In the genomic region with DNA sequence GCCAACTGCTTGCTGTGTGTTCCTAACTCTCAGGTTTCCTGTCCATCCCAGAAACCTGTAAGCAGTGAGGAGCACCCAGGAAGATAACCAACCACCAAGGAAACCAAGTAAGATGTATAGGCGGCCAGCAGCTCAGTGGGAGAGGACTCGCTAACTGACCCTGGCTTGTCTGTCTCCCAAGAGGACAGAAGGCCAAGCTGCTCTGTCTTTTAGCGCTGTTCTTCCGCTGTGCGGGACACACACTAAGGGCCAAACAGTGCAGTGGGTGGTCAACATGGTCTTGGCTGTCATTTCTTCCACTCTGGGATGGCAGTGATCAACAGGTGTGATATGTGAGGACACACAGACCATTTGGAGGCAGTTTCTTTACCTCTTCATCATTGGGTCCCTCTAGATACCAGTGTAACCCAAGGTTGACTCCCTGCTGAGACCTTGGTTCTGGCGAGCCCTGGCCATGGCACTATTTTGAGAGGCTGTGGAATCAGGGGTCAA, we compare ENCODE assay signal across 20 mouse cellular contexts. TPM values are rescaled to one million over a fixed set of nuclear protein-coding genes. Genes with fewer than 3 reads are reported as not detected.
A peak's percentile ranks its signal among the peaks of the same experiment; 100 is the strongest.
DNase-seq lines count a peak whose midpoint lies in the region; TF ChIP-seq lines count a peak whose summit lies in the region.
"Had no signal": no experiment of that assay in that cellular context is flagged by ENCODE, and none has a peak within 500 bp of the region (broad histone marks: within the 10 kb centered on the region; RNA-seq: fewer than 3 reads in every experiment).

No protein-coding gene starts in this region.

- intact Hi-C loops in gastrocnemius, adult 2 months (cut with DNase I), result no loop called here
- intact Hi-C loops in left cerebral cortex, adult 2 months (cut with DNase I), result no loop called here
- intact Hi-C loops in left cerebral cortex, postnatal 25 days (cut with DNase I), result no loop called here

- no peak overlapping the region for H3K4me3 ChIP-seq in gastrocnemius, adult 2 months
- H3K4me3 ChIP-seq in left cerebral cortex, adult 2 months, result no peak overlapping the region
- H3K4me3 ChIP-seq: embryonic facial prominence, embryonic 13.5 days; embryonic facial prominence, embryonic 15.5 days; erythroblast, embryonic 14.5 days; forebrain, embryonic 10.5 days; forebrain, embryonic 12.5 days had no signal

- H3K27ac ChIP-seq in gastrocnemius, adult 2 months, result peak overlapping the region; percentile 16; the same call in 1 of the 2 replicates
- peak overlapping the region; percentile 67; the same call in 1 of the 2 replicates for H3K27ac ChIP-seq in left cerebral cortex, adult 2 months
- H3K27ac ChIP-seq: embryonic facial prominence, embryonic 13.5 days; embryonic facial prominence, embryonic 15.5 days; forebrain, embryonic 10.5 days; forebrain, embryonic 12.5 days had no signal

- peak; percentile 48 for DNase-seq in gastrocnemius, adult 2 months
- no peak for DNase-seq in gastrocnemius, adult 18-20 months (ENCODE audit: low spot score)
- no peak for DNase-seq in left cerebral cortex, adult 2 months (ENCODE audit: extremely low spot score in 1 of 2, low spot score in 2 of 2)
- no peak for DNase-seq in left cerebral cortex, postnatal 25 days (ENCODE audit: low spot score in 2 of 2)
- DNase-seq: adrenal gland, adult 2 months; adrenal gland, postnatal 25 days; cerebellum, adult 11 months; cerebellum, adult 2 months; cerebellum, adult 9-10 months; cerebellum, postnatal 36 days; embryo, embryonic 11 days had no signal

- TF ChIP-seq CTCF in gastrocnemius, adult 2 months (IDR thresholded peaks at IDR 0.05), result no peak
- no peak for TF ChIP-seq CTCF in left cerebral cortex, adult 2 months (IDR thresholded peaks at IDR 0.05)

RNA-seq across cellular contexts. Expression of a gene that starts 21.7 kb away (rescaled TPM):
- total RNA-seq in gastrocnemius, adult 2 months (2021), result not detected
- not detected for total RNA-seq in gastrocnemius, adult 18-20 months (2021)
- under 1 TPM in 1 of 2 experiments, not detected in 1; 0.48 TPM for total RNA-seq in left cerebral cortex, adult 2 months (2021)
- under 1 TPM in 1 of 2 experiments, not detected in 1; 0.21 TPM for total RNA-seq in left cerebral cortex, postnatal 25 days (2021)
- total RNA-seq: adrenal gland, postnatal 10 days; adrenal gland, postnatal 25 days; common myeloid progenitor, adult 5-6 weeks; ES-E14; MEL had no signal
